Mouse (Mus musculus): ENCODE data around the gene Bach2. TPM values are rescaled to one million over a fixed set of nuclear protein-coding genes. Genes with fewer than 3 reads are reported as not detected.

Bach2 gene
- total RNA-seq, 2 experiments from 2014 or later, result 9.1 to 12.9 TPM

DNA sequence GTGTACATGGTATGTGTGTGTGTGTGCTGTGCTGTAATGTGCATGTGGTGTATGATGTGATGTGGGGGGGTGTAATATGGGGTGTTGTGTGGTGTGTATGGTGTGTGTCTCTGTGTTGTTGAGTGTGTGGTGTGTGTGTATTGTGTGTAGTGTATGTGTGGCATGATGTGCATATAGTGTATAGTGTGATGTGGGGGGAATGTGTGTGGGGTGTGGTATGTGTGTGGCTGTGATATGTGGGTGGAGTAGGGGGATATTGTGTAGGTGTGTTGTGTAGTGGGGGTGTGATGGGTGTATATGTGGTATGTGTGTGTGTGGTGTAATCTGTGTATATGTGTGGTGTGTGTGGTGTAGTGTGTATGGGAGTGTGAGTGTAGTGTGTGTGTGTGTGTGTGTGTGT is 15.0 kb upstream of the Bach2 start:
- no peak for DNase-seq (ENCODE audit: low spot score in 2 of 2)

DNA sequence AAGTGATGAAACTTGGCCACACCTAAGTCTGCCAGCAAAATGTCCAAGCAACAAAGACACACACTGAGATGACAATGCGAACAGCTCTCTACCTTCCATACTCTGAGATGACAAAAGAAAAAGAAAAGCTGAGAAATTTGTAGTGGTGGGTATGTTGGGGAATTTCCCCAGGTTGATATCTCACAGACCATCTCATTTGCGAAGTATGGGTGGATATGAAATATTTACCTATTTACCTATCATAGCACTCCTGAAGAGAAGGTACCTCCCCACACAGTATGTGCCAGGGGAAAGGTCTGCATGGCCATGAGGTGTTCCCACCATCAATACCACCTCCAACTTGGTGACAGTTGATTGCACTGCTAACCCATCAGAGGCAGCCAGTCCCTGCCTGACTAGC is 13.4 kb upstream of the Bach2 start:
- no peak for DNase-seq (ENCODE audit: low spot score in 2 of 2)

DNA sequence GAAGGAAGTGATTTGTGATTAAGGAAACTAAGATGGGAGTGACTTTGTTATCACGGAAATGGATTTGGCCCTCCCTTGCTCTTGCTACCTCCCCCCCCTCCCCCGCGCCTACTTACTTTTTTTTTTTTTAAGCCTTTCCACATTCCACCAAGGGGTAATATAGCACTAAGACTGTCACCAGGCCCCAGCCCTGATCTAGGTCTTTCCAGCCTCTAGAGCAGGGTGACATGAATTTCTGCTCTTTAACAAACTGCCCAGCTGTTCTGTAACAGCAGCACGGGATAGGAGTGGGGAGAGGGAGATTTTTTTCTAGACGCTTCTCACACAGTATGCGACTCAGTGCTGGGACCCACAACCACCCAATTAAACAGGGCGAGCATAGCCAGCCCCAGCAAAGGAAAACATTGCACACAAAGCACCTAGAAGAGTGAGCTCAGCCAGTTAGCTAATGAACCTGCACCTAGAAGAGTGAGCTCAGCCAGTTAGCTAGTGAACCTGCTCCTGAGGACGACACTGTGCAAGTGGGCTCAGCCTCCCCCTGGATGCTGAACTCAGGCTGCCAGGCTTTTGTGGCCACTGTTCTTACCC is 10.5 kb upstream of the Bach2 start:
- no peak for DNase-seq (ENCODE audit: low spot score in 2 of 2)

DNA sequence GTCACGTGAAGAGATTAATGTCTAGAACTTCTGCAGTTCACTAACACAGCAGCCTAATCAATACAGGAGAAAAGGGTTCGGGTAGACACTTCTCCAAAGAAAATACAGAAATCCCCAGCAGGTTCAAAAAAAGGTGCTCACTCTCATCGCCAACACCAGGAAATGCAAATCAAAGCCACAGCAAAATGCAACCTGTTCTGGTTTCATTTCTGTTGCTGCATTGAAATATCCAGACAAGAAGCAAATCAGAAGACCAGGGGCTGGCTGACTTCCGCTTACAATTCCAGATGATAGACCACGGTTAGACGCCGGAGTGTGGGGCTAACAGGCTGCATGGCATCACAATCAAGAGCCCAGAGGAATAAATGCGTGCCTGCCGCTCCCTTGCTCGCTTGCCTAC is 9.3 kb upstream of the Bach2 start:
- no peak for DNase-seq (ENCODE audit: low spot score in 2 of 2)

DNA sequence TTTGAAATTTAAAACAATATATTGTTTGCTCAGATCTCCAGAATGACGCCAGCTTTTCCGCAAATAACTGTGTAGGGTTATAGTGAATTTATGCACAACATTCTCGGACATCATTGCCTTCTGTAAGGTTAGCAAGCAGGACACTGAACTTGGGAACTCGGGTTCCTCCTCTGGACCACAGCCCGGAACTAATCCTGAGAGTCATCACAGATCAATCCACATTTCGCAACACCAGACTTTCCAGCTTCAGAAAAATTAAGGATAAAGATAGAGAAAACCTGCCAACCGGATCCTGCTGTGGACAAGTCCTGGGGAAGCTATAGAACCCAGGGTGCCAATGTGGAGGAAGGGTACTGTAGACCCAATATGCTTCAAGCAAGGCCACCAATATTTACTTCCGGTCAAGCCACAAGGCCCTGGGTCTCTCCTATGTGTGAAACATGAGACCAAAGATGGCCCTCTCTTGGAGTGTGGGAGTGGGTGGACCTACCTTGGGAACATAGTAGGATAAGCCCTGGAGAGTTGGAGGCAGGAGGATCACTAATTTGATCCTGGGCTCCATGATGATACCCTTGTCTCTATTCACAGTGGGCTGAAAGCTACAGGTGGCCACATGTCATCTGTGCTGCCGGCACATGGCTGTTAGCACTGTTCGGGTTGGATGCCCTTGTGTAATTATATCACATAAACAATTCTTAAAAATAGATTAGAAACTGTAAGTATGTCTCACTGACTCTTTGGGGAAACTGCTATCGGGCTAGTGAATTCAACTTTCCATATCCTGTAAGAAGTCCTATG is 7.1 kb upstream of the Bach2 start:
- no peak for DNase-seq (ENCODE audit: low spot score in 2 of 2)

DNA sequence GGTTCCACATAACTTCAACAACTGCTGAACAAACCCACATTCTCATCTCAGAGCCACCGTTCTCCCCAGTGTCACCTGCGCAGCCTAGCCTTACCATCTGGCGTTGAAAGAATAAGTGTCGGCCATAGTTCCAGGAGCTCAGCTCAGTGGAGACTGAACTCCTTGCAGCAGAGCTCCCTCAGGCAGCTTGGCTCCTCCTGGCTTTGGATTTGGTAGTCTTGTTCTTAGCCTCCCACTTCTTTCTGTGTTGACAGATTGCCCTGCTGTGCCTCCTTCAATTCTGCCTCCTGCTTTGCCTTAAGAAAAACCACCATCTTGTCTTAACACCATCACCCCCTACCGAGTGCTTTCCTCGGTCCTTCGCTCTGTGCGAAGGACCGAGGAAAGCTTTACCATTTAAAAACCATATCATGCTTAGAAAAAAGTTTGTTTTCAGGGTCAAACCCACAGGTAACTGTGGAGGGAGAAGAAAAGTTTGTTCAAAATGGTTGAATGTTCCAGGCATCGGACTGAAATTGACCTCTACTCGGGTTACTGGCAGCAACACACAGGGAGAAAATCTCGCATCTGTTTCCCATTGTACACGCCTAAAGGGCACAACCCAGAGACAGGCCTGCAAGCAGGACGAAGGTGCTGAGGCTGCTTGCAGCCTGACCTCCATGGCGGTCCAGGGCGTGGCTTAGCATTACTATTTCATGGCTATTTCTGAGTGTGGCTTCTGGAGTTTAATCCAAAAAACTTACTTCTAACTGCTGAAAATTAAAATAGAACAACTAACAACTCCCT is 2.5 kb upstream of the Bach2 start:
- peak in 1 of 2 experiments; percentile 46 for DNase-seq (ENCODE audit: low spot score in 2 of 2)

DNA sequence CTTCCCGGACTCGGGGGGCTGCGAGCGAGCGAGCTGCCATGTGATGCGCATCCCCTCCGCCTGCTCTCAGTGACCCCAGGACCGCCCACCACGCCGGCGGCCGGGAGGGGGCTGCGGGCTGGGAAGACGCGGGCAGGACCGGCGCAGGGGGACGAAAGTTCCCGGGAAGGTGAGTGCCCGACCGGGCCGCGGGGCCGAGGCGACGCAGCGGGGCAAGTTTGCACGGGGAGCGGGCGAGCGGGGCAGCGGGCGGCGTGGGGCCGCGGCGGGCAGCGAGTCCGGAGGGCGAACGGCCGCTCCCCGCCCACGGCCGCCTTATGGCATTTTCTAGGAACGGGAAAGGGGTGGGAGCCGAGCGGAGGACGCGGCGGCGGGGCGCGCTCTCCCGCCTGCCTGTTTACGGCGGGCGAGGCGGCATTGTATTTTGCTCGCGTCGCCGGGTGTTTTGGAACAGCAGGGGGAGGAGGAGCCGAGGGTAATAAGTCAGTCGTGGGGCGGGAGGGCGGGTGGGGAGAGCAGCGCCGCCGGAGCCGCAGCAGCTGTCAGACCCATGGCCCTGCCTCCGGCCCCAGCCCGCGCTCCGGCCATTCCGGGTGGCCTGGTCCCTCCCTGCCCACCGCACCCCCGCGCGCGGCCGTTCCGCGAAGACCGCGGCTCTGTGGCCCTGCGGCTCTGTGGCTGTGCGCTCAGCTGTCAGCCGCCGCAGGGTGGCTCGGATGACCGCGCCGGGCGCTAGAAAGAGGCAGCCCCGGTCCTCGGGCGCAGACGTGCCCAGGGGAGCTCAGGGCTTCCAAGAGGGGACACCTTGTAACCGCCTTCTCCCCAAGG is 531 bp downstream of the Bach2 start:
- peak in 1 of 2 experiments; percentile 64 for DNase-seq (ENCODE audit: low spot score in 2 of 2)

DNA sequence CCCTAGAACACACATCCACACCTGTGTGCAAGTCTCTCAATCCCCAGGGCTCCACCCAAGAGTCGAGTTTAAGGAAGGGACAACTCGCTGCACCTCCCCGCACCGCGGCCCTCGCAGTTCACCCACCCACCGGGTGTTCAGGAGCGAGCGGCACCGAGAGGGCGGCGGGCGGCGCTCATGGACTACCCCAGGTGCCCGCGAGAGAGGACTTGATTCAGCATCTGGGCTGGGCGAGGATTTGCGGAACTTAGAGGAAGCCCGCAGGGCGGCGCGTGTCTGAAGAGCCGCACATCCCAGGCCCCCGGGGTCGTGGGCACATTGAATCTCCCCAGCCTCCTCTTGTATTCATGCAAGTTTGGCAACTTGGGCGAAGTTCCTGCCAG is 1.1 kb downstream of the Bach2 start:
- DNase-seq (ENCODE audit: low spot score in 2 of 2), result peak in 1 of 2 experiments; percentile 63

DNA sequence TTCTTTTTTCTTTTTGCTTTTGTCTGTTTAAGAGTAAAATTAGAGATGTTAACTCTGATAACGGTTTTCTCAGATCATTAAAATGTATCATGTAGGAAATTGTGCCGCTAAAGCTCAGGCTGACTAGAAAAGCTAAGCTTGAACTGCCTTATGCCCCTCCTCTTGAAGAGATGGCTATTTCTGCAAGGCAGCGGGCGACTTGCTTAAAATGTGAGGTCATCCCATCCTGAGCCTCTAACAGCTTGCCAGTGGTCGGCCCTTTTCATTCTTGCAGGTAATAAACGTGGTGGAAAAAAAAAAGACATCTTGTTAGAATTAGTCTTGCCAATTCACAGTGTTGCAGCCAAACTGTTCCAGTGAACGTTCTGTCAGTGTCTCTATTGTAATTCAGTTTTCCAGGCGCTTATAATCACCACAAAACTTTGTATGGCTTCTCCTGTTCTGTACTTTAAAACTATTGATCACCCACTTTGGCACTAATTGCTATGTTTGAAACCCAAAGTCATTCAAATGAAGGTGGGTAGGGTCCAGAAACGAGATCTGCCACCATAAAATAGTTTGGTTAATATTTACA is 1.9 kb downstream of the Bach2 start:
- DNase-seq (ENCODE audit: low spot score in 2 of 2), result no peak

DNA sequence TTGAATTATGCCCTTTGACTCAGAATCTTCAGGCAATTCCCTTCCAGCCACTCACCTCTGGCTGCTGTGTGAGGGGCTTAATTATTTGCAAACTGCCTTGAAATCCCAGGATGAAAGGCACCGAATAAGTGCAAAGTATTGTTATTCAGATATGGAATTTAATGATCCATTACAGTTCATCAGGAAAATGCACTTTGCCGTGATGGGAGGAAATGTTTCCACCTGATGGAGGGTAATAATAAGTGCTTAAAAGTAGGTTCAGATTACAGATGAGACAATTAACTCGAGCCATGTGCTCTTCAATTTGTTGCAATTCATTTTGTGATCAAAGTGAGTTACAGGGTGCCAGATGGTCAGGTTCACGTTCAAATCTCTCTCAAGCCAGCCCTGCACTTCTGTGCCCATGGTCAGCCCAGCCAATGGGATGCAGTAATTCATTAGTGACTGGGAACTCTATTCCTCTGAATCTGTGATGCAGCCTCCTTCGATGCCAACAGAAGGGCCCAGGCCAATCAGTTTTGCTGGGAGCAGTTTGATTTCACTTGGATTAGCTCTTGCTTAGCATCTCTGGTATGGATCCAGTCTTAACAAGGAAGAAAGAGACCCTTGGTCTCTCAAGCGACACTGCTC is 2.9 kb downstream of the Bach2 start:
- no peak for DNase-seq (ENCODE audit: low spot score in 2 of 2)

DNA sequence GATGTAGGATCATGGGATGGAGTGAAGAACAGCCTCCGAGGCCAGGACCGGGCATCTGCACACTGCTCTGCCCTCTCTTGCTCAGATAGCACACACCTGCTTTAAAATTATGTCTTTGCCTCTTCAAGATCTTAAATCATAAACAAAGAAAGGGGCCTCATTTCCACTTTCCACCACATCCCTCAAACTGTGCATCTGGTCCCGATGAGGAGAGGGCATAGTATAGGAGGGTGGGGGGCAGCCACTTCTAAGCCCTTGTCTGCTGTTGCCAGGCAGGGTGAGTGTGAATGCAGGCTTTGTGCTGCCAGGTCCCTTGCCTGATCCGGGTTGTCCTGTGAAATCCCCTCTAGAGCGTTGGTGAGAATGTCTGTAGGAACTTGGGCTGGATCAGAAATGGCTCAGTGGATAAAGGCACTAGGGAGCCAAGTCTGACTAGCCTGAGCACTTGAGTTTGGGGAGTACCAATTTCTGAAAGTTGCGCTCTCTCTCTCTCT is 3.6 kb downstream of the Bach2 start:
- DNase-seq (ENCODE audit: low spot score in 2 of 2), result no peak

DNA sequence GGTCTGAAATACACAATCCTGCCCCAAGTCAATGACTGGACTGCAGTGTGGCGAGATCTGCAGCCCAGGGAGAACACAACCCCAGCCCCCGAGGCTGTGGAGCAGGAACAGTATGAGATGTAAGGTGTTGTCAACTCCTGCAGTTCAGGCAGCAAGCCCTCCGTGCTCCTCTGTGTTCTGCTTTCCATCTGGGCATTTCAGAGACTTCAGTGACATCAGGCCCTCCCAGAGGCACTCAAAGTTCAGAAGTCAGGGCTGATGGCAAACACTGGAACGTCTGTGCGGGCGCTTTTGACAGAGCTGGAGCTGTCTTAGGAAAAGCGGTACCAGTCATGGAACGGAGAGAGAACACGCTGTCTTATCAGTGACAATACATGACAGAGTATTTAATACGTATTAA is 4.9 kb downstream of the Bach2 start:
- no peak for DNase-seq (ENCODE audit: low spot score in 2 of 2)

DNA sequence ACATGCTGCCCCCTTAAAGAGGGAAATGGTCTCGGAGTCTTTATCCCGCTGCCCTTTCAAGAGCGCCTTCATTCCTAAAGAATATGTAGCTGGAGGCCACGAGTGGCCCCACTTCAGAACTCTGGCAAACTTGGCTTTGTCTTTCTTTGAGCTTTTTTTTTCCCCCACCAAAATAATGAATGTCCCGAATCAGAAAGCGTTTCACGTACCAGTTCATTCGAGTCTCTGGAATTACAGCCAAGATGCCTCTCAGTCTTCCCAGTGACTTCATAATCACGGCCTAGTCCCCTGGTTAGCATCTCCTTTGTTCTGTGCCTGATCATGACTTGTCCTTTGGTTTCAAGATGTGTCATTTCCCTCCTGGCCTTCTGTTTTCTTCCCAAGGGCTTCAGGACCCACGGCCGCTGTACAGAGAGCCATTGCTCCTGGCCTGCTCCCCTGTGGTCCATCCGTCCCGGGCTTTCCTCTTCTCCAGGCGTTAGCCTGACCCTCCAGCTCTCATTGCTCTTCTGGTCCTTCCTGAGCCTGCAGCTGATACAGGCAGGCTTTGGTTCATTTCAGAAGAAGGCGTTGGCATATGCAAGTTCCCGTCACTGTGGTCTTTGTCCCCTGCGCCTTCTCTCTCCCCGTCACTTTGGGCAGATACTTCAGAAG is 5.6 kb downstream of the Bach2 start:
- DNase-seq (ENCODE audit: low spot score in 2 of 2), result no peak

DNA sequence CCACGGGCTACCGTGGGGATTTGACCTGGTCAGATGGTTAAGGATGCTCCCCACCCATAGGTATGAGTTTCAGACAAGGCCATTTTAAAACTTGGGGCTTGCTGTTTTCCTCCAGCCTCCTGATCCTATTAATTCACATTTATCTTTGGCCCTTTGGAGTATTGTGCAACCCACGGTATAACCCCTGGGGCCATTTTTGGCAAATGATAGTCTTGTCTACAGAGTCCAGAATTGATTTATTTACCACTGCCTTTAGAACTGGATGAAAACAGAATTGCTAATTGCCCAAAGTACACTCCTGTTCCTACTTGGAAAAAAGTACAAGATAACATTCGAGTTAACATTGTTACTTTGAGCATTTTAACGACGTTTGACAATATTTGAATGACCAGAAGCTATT is 7.0 kb downstream of the Bach2 start:
- DNase-seq (ENCODE audit: low spot score in 2 of 2), result no peak

DNA sequence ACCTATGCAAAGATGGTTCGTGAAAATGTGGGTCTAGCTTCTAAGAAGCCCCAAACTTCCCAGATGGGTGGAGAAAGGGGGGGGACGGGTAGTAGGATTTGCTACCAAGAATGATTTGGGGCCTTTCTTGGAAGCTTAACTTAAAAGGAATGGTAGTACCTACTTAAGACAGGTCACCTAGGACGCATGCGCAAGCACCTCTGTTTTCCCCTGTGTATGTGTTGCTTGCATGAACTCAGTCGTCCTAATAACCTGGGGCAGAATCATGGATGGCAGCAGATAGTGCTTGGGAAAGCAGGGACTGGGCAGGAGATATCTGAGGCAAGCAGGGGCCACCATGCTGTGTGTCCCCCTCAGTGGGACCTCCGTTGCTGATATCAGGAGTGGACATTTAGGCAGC is 7.4 kb downstream of the Bach2 start:
- no peak for DNase-seq (ENCODE audit: low spot score in 2 of 2)

DNA sequence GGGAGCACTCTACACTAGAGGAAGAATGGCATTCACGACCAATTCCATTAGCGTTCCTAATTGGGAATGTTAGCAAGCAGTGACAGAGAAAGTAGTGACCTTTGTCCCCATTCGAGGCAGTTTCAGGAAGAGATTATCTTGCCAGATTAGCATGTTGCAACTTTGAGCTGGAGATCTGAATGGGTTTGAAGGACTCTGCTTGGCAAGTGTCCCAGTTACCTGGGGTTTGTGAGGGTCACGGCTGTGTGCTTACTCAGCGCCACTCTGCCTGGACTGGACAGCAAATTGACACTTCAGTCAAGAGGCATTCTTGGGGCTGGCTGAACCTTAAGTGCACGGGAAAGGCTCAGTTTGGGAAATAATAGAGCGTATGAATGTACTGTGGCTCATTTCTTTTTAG is 8.2 kb downstream of the Bach2 start:
- DNase-seq (ENCODE audit: low spot score in 2 of 2), result no peak

DNA sequence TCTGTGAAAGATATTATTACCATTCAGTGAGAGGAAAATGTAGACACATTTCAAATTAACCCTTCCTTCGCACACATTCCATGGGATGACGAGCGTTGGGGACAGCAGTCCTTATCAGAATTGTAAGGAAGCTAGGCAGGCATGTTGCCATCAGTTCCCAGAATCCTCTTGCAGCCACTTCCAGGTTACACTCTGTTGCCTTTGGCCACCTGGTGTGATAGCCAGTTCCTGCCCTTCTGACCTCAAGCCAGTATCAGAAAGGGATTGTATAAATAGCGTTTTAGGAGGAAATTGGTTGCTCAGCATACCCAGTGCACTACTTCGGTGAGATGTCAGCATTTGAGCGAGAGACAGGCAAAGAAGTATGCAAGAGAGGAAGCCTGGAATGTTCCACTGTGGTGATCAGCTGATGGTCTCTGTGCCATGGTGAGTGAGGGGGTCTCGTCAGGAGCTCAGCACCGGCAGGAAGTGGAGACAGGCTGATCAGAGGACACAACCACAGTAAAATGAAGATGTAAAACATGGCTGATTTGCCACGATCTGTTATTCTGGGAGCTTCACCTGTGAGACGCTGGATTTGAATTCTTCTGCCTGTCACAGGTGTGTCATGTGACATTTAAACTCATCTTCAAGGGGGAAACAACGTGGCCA is 9.0 kb downstream of the Bach2 start:
- DNase-seq (ENCODE audit: low spot score in 2 of 2), result no peak

DNA sequence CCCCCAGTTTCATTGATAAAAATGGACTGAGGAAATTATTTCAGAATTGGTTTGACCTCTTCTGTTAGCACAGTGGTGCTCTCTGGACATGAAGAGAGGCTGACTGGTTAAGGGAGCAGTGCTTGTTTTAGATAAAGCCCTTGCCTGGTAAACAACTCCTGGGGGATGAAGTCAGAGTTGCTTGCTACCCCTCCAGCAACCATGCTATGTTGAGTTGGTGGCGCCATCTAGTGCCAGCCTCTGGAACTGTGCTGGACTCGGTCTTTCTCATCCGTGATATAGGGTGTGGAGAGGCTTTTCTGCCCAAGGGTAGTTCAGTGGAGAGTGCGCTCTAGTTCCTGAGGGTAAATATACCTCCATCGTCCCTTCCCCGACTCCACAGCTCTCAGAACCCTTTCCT is 9.6 kb downstream of the Bach2 start:
- DNase-seq (ENCODE audit: low spot score in 2 of 2), result peak in 1 of 2 experiments; percentile 79

DNA sequence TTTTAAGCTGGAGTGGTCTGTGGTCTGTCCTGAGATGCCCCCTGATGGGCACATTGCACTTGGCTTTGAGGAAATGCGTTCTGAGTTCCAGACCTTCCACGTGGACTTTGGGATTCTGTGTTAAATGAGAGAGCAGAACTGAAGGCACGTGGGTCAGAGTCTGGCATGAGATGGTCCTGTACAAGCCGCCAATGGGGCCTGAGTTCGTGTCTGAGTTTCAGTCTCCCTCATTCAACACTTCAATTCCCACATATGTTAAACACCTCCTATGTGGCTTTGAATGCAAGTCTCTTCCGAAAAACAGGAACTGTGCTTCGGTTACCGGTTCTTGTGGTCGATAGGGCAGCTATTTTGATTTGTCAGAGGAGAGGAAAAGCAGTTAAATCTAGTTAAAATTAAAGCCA is 10.4 kb downstream of the Bach2 start:
- DNase-seq (ENCODE audit: low spot score in 2 of 2), result no peak

Measured in layer of hippocampus, adult 18-20 months (tissue).